ENCODE assay signal across 12 mouse cellular contexts in genomic region chr8:117363291-117363690, GRCm38 (mm10).
DNase-seq lines count a peak whose midpoint lies in the region; ATAC-seq and TF ChIP-seq lines count a peak whose summit lies in the region.
"Had no signal": no experiment of that assay in that cellular context is flagged by ENCODE, and none has a peak within 500 bp of the region (broad histone marks: within the 10 kb centered on the region; RNA-seq: fewer than 3 reads in every experiment).

No protein-coding gene starts in this region.

- no peak overlapping the region for H3K4me3 ChIP-seq in heart, adult 2 months
- H3K4me3 ChIP-seq in heart, embryonic 12.5 days, result no peak overlapping the region
- H3K4me3 ChIP-seq: heart, embryonic 13.5 days; limb, embryonic 10.5 days had no signal

- peak; percentile 68 to 80 for DNase-seq in heart, adult 2 months
- peak; percentile 83 for DNase-seq in 3134 (ENCODE audit: extremely low read depth, insufficient read length, low spot score)
- DNase-seq in cerebellum, adult 18-20 months, result peak; percentile 81 to 82
- peak; percentile 73 to 82 for DNase-seq in heart, postnatal 14 days
- DNase-seq in urinary bladder, postnatal 4 days (ENCODE audit: low spot score in 2 of 2), result no peak
- no peak for DNase-seq in left cerebral cortex, postnatal 36 days (ENCODE audit: low spot score in 2 of 2)
- DNase-seq in right cerebral cortex, adult 2 months (ENCODE audit: low spot score in 2 of 2), result no peak
- DNase-seq: retina, postnatal 1 day had no signal

- no peaks in the 10 kb centered on the region for H3K79me2 ChIP-seq in heart, adult 2 months (replicated peaks; ENCODE audit: control insufficient read depth, insufficient read depth, low read length)

- H3K4me2 ChIP-seq in heart, embryonic 12.5 days, result no peak overlapping the region
- H3K4me2 ChIP-seq: heart, embryonic 13.5 days had no signal

- TF ChIP-seq CTCF in heart, adult 2 months (IDR thresholded peaks at IDR 0.05), result no peak

- H3K27ac ChIP-seq in heart, adult 2 months, result no peak overlapping the region
- H3K27ac ChIP-seq in heart, embryonic 12.5 days (ENCODE audit: poor library complexity, severe bottlenecking), result no peak overlapping the region
- H3K27ac ChIP-seq: heart, embryonic 13.5 days; limb, embryonic 10.5 days had no signal

- no peak overlapping the region for H3K9ac ChIP-seq in heart, adult 2 months (ENCODE audit: low read depth, low read length)
- H3K9ac ChIP-seq in heart, embryonic 12.5 days, result no peak overlapping the region
- H3K9ac ChIP-seq: heart, embryonic 13.5 days had no signal

- intact Hi-C loops in heart, adult 2 months (cut with DNase I), result loop anchor here (2.0 to 10.0 kb wide), 2 partner anchors 16 to 108 kb away; partner anchors contain the start of gene Cmip
- intact Hi-C loops in heart, postnatal 14 days (cut with DNase I), result no loop called here
- intact Hi-C loops in left cerebral cortex, postnatal 36 days (cut with DNase I), result no loop called here

- no peak for ATAC-seq in heart, embryonic 12.5 days (ENCODE audit: insufficient number of reproducible peaks, low FRiP score)

- TF ChIP-seq EP300 in heart, adult 2 months (IDR thresholded peaks at IDR 0.05; ENCODE audit: insufficient read depth, low read depth, low read length), result no peak

- peaks cover 27% of the 10 kb centered on the region for H3K4me1 ChIP-seq in heart, adult 2 months (ENCODE audit: control insufficient read depth, insufficient read depth, low read length)
- peaks cover 69% of the 10 kb centered on the region for H3K4me1 ChIP-seq in heart, embryonic 12.5 days (replicated peaks)

- 28% methylated on average over 10 of the region's 10 CpGs for WGBS in heart, adult 2 months
- 84% methylated on average over 10 of the region's 10 CpGs for WGBS in heart, embryonic 12.5 days

- no peaks in the 10 kb centered on the region for H3K36me3 ChIP-seq in heart, adult 2 months (ENCODE audit: control insufficient read depth, insufficient read depth, low read length)
- no peaks in the 10 kb centered on the region for H3K36me3 ChIP-seq in heart, embryonic 12.5 days
- H3K36me3 ChIP-seq: heart, embryonic 13.5 days; limb, embryonic 10.5 days had no signal

- no peaks in the 10 kb centered on the region for H3K9me3 ChIP-seq in heart, embryonic 12.5 days (replicated peaks)
- H3K9me3 ChIP-seq: limb, embryonic 10.5 days; megakaryocyte, embryonic 14.5 days had no signal

- TF ChIP-seq POLR2A in heart, adult 2 months (IDR thresholded peaks at IDR 0.05; ENCODE audit: insufficient read depth, low read depth, low read length), result no peak

- no peaks in the 10 kb centered on the region for H3K27me3 ChIP-seq in heart, adult 2 months (ENCODE audit: control insufficient read depth, insufficient read depth, low read length)
- no peaks in the 10 kb centered on the region for H3K27me3 ChIP-seq in heart, embryonic 12.5 days (replicated peaks)
- H3K27me3 ChIP-seq: heart, embryonic 13.5 days; megakaryocyte, embryonic 14.5 days had no signal

Comparison
In these comparisons a context has a peak if more than half of its experiments do, and no peak if none do; other contexts are left out.
1. DNase-seq: peak in heart, adult 2 months (2 of 2), 3134 (single experiment), cerebellum, adult 18-20 months (2 of 2) and heart, postnatal 14 days (2 of 2); none in urinary bladder, postnatal 4 days (0 of 2), left cerebral cortex, postnatal 36 days (0 of 2) and right cerebral cortex, adult 2 months (0 of 2).